Mouse (Mus musculus): Measurements from ENCODE around the gene Ipo11.

GRCm38 (mm10) chr13:106935871-106936255 is 895 bp downstream of the Ipo11 start:
- TF ChIP-seq CTCF (IDR thresholded peaks at IDR 0.05; ENCODE audit: low read depth) = no peak
- TF ChIP-seq EP300 (IDR thresholded peaks at IDR 0.05; ENCODE audit: low read depth) = 0 out of 2 replicates have a peak, but pooled peaks have one; percentile 10
